Mouse (Mus musculus): ENCODE measurements at regions not wholly inside any gene's neighbourhood (a gene's known extent, or its start where the extent isn't known, plus 50 kb on each side); places are given as distances from the start of the nearest gene placed in this dataset.

DNA sequence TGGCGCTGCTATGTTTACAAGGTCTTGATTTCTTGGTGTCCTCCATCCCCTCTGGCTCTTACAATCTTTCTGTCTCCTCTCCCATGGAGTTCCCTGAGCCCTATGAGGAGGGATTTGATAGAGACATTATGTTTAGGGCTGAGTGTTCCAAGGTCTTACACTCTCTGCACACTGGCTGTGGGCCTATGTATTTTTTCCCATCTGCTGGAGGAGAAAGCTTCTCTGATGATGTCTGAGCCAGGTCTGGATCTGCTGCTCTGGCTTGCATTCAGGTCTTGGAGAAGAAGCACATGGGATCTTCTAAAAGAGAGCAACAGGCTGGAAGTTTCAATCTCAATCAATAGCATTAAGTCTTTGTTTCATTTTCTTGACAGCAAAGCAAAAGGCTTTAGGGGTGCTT is 445.1 kb downstream of the Efna5 start:
- Histone ChIP-seq H3K27me3 (ENCODE audit: control insufficient read depth, insufficient read depth, low read length) (no peaks in the 10 kb centered on the region), H3K4me2 (replicated peaks; ENCODE audit: low read depth, low read length) (no peak overlapping the region), H3K9me3 (ENCODE audit: control insufficient read depth, low read length) (no peaks in the 10 kb centered on the region), H3K4me1 (replicated peaks; ENCODE audit: control insufficient read depth, insufficient read depth, low read length) (no peaks in the 10 kb centered on the region), H3K27ac (ENCODE audit: low read depth, low read length) (no peak overlapping the region), H3K36me3 (ENCODE audit: control insufficient read depth, insufficient read depth, low read length) (no peaks in the 10 kb centered on the region), H3K4me3 (ENCODE audit: low read depth, low read length) (no peak overlapping the region), H3K9ac (ENCODE audit: low read depth, low read length) (no peak overlapping the region)
- 76% methylated on average over 1 of the region's 1 CpGs for WGBS
- DNase-seq (ENCODE audit: low spot score) = no peak
- no peak for ATAC-seq (ENCODE audit: low FRiP score)

DNA sequence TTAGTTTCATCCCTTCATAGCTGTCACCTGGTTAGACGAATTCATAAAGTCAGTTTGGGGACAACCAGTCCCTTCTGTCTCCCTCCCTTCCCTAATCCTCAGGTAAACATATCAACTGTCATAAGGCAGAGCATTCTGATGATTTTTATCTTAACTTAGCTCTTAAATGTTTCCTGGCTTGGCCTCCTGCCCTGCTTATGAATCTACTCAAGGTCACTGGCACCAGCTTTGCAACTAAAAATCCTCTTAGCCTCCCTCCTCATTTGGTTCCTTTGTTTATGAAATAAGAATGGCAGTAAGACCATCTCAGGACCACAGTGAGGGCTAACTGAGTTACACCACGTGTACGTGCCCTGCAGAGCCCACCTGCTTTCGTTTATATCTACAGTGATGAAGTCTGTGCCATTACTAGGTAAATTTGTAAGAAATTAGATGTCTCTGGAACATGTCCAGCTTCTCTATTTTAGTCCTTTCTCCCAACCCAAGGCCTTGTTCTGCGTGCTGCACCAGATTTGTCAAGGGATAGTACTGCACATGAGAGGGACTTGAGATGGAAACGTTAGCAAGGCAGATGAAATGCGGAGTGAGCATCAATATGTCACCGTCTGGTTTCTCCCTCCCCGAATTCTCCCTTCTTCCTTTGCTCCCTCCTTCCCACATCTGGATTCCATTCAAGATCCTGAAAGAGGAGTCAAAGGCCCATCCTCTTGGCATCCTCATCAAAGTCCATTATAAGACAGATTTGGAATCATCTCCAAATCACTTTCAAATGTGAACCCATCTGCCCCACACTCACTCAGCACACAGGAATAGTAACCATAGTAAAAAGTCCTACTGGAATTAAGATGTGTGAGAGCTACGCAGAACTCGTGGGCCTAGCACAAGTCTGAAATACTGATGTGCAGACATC is 457.4 kb downstream of the Efna5 start:
- WGBS = 78% methylated on average over 11 of the region's 11 CpGs

DNA sequence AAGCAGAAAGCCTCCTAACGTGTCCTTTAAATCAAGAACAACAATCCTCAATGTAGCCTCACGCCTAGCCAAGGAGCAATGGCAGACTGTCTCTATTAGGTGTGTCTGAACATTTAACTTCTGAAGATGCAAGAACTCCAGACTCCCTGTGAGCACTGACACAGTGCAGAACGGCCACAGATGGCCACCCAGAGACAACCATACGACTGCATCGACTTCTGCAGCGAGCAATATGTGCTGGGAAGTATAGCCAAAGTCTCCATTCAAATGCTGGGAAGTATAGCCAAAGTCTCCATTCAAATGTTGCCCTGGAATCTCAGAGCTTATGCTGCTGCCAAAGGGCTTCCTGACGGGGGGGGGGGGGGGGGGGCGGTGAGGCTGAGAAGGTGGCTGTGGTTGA is 463.5 kb downstream of the Efna5 start:
- H3K9me3 ChIP-seq (ENCODE audit: control insufficient read depth, low read length) = no peaks in the 10 kb centered on the region
- no peak overlapping the region for H3K4me2 ChIP-seq (replicated peaks; ENCODE audit: low read depth, low read length)
- WGBS = 87% methylated on average over 7 of the region's 8 CpGs
- no peaks in the 10 kb centered on the region for H3K36me3 ChIP-seq (ENCODE audit: control insufficient read depth, insufficient read depth, low read length)
- no peak overlapping the region for H3K4me3 ChIP-seq (ENCODE audit: low read depth, low read length)
- DNase-seq (ENCODE audit: low spot score) (no peak), ATAC-seq (ENCODE audit: low FRiP score) (no peak)
- H3K4me1 ChIP-seq (replicated peaks; ENCODE audit: control insufficient read depth, insufficient read depth, low read length) = no peaks in the 10 kb centered on the region
- no peak overlapping the region for H3K9ac ChIP-seq (ENCODE audit: low read depth, low read length)
- no peaks in the 10 kb centered on the region for H3K27me3 ChIP-seq (ENCODE audit: control insufficient read depth, insufficient read depth, low read length)
- no peak overlapping the region for H3K27ac ChIP-seq (ENCODE audit: low read depth, low read length)

More for the DNA sequence above, 457.4 kb downstream of the Efna5 start:
- H3K9ac ChIP-seq (ENCODE audit: low read depth, low read length) = no peak overlapping the region
- H3K4me1 ChIP-seq (replicated peaks; ENCODE audit: control insufficient read depth, insufficient read depth, low read length) = no peaks in the 10 kb centered on the region
- DNase-seq (ENCODE audit: low spot score) (no peak), ATAC-seq (ENCODE audit: low FRiP score) (no peak)
- no peaks in the 10 kb centered on the region for H3K9me3 ChIP-seq (ENCODE audit: control insufficient read depth, low read length)
- H3K4me3 ChIP-seq (ENCODE audit: low read depth, low read length) = no peak overlapping the region
- no peaks in the 10 kb centered on the region for H3K27me3 ChIP-seq (ENCODE audit: control insufficient read depth, insufficient read depth, low read length)
- no peak overlapping the region for H3K4me2 ChIP-seq (replicated peaks; ENCODE audit: low read depth, low read length)
- no peak overlapping the region for H3K27ac ChIP-seq (ENCODE audit: low read depth, low read length)
- H3K36me3 ChIP-seq (ENCODE audit: control insufficient read depth, insufficient read depth, low read length) = no peaks in the 10 kb centered on the region

DNA sequence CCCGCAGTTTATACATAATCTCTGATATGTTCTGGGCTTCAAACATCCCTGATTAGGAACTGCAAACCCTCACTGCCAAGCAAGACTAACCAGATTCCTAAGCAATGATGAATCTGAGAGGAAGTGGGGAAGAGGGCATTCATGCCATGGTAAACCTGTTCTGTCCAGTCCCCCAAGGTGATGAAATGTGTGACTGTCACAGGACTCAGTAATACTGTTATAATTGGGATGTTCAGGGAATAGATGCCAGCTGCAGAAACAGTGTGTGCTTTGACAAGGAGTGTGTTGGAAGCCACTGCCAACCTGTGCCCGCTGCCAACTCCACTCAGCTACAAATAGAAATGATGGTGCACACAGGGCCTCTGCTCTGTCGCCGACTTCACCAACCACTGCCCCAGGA is 466.0 kb downstream of the Efna5 start:
- DNase-seq (ENCODE audit: low spot score) = no peak
- 91% methylated on average over 4 of the region's 4 CpGs for WGBS

DNA sequence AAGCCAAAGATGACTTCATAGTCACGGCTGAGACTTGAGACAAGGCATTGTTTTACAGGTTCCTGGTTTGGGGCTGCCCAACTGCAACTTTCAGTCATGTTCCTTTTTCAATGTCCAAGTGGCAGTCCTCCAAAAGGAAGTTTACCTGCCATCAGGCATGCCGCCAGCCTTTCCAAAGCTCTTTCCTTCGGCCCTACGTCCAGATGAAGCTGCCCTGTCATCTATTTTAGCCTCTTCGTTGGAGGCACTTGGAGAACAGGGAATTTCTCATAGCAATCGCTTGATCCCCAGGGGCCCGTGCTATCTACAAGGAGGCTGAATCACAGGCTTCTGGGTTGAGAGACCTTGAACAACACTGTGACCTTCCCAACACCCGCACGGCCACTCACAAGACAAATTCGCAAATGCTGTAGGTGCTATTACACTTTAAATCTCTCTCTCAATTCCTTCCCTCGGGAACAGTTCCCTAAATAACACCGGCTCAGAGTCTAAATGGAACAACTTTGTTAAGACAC is 468.4 kb downstream of the Efna5 start:
- DNase-seq (ENCODE audit: low spot score) = no peak
- Histone ChIP-seq H3K4me3 (ENCODE audit: low read depth, low read length) (no peak overlapping the region), H3K4me2 (replicated peaks; ENCODE audit: low read depth, low read length) (no peak overlapping the region), H3K27me3 (ENCODE audit: control insufficient read depth, insufficient read depth, low read length) (no peaks in the 10 kb centered on the region), H3K9ac (ENCODE audit: low read depth, low read length) (no peak overlapping the region), H3K36me3 (ENCODE audit: control insufficient read depth, insufficient read depth, low read length) (no peaks in the 10 kb centered on the region), H3K9me3 (ENCODE audit: control insufficient read depth, low read length) (no peaks in the 10 kb centered on the region), H3K27ac (ENCODE audit: low read depth, low read length) (no peak overlapping the region), H3K4me1 (replicated peaks; ENCODE audit: control insufficient read depth, insufficient read depth, low read length) (no peaks in the 10 kb centered on the region)
- no peak for ATAC-seq (ENCODE audit: low FRiP score)
- WGBS = 90% methylated on average over 12 of the region's 12 CpGs

More for the DNA sequence above, 466.0 kb downstream of the Efna5 start:
- no peak for ATAC-seq (ENCODE audit: low FRiP score)
- H3K4me1 ChIP-seq (replicated peaks; ENCODE audit: control insufficient read depth, insufficient read depth, low read length) = no peaks in the 10 kb centered on the region
- H3K36me3 ChIP-seq (ENCODE audit: control insufficient read depth, insufficient read depth, low read length) = no peaks in the 10 kb centered on the region
- no peak overlapping the region for H3K9ac ChIP-seq (ENCODE audit: low read depth, low read length)
- H3K27me3 ChIP-seq (ENCODE audit: control insufficient read depth, insufficient read depth, low read length) = no peaks in the 10 kb centered on the region
- no peak overlapping the region for H3K27ac ChIP-seq (ENCODE audit: low read depth, low read length)
- no peaks in the 10 kb centered on the region for H3K9me3 ChIP-seq (ENCODE audit: control insufficient read depth, low read length)
- H3K4me2 ChIP-seq (replicated peaks; ENCODE audit: low read depth, low read length) = no peak overlapping the region
- no peak overlapping the region for H3K4me3 ChIP-seq (ENCODE audit: low read depth, low read length)

DNA sequence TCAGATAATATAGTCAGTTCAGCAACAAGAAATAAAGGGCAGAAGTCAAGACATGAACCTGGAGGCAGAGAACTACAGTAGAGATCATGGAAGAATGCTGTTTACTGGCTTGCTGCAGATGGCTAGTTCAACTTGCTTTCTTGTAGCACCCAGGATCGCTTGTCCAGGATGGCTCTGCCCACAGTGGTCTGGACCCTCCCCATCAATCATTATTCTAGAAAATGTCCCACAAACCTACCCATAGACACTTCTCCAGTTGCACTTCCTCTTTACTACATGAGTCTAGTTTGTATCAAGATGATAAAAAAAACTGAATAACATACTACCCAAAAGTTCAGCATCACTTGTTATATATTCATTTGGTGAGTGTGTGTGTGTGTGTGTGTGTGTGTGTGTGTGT is 477.4 kb downstream of the Efna5 start:
- Histone ChIP-seq H3K4me1 (replicated peaks; ENCODE audit: control insufficient read depth, insufficient read depth, low read length) (no peaks in the 10 kb centered on the region), H3K27ac (ENCODE audit: low read depth, low read length) (no peak overlapping the region), H3K36me3 (ENCODE audit: control insufficient read depth, insufficient read depth, low read length) (no peaks in the 10 kb centered on the region), H3K27me3 (ENCODE audit: control insufficient read depth, insufficient read depth, low read length) (no peaks in the 10 kb centered on the region), H3K9me3 (ENCODE audit: control insufficient read depth, low read length) (no peaks in the 10 kb centered on the region), H3K4me3 (ENCODE audit: low read depth, low read length) (no peak overlapping the region), H3K9ac (ENCODE audit: low read depth, low read length) (no peak overlapping the region), H3K4me2 (replicated peaks; ENCODE audit: low read depth, low read length) (no peak overlapping the region)
- ATAC-seq (ENCODE audit: low FRiP score) = no peak
- 96% methylated on average over 1 of the region's 1 CpGs for WGBS
- no peak for DNase-seq (ENCODE audit: low spot score)

DNA sequence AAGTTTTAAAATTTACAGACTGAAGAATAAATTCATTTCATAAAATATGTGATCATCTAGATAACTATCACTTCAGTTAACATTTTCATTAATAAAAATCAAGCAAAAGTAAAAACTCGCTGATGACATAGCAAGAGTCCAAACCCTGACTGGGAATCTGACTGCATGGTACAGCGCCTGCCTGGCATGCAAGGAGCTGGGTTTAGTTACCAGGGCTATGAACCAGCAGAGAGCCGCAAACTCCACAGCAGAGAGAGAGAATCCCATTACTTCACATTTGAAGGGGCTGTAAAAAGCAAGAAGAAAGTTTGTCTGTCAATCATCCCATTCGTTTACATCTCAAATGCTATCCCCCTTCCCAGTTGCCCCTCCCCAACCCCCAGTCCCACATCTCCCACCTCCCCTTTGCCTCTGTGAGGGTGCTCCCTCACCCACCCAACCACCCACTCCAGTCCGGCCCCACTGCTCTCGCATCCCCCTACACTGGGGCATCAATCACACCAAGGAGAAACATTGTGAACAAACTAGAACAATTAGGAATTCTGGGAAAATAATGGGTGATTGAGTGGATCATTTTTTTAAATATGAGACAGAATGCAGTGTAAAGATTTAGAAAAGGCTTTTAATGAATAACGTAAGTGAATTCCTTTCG is 487.6 kb downstream of the Efna5 start:
- Histone ChIP-seq H3K4me2 (replicated peaks; ENCODE audit: low read depth, low read length) (no peak overlapping the region), H3K27me3 (ENCODE audit: control insufficient read depth, insufficient read depth, low read length) (no peaks in the 10 kb centered on the region), H3K9me3 (ENCODE audit: control insufficient read depth, low read length) (no peaks in the 10 kb centered on the region), H3K9ac (ENCODE audit: low read depth, low read length) (no peak overlapping the region), H3K36me3 (ENCODE audit: control insufficient read depth, insufficient read depth, low read length) (no peaks in the 10 kb centered on the region), H3K4me1 (replicated peaks; ENCODE audit: control insufficient read depth, insufficient read depth, low read length) (no peaks in the 10 kb centered on the region), H3K27ac (ENCODE audit: low read depth, low read length) (no peak overlapping the region), H3K4me3 (ENCODE audit: low read depth, low read length) (no peak overlapping the region)
- no peak for ATAC-seq (ENCODE audit: low FRiP score)
- no peak for DNase-seq (ENCODE audit: low spot score)
- 89% methylated on average over 8 of the region's 8 CpGs for WGBS

DNA sequence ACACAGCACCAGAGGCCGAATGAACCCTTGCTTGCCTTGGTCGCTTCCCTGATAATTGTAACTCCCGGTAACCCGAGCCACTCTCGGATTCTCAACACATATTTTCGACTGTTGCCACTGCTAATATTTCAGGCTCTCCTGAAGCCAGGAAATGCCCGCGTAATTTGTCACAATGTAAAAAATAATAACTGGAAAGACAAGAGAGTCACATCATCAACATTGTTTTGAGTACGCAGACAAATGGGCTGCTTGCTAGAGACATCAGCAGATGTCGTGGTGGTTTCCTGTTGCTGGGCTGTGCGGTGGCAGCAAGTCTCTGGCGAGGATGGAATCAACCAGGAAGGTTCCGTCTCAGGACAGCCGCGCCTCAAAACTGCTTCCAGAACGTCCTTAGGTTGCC is 497.1 kb downstream of the Efna5 start:
- Histone ChIP-seq H3K4me2 (replicated peaks; ENCODE audit: low read depth, low read length) (no peak overlapping the region), H3K27ac (ENCODE audit: low read depth, low read length) (no peak overlapping the region), H3K9me3 (ENCODE audit: control insufficient read depth, low read length) (no peaks in the 10 kb centered on the region), H3K9ac (ENCODE audit: low read depth, low read length) (no peak overlapping the region), H3K4me3 (ENCODE audit: low read depth, low read length) (no peak overlapping the region), H3K27me3 (ENCODE audit: control insufficient read depth, insufficient read depth, low read length) (no peaks in the 10 kb centered on the region), H3K4me1 (replicated peaks; ENCODE audit: control insufficient read depth, insufficient read depth, low read length) (no peaks in the 10 kb centered on the region), H3K36me3 (ENCODE audit: control insufficient read depth, insufficient read depth, low read length) (no peaks in the 10 kb centered on the region)
- ATAC-seq (ENCODE audit: low FRiP score) = no peak
- no peak for DNase-seq (ENCODE audit: low spot score)
- 77% methylated on average over 16 of the region's 16 CpGs for whole genome bisulfite sequencing

Data from hindbrain, embryonic 11.5 days (tissue).